Mouse (Mus musculus) testis, adult 2 months (tissue): ENCODE data around the gene Scarf1.

Experiments used
- CTCF ChIP-seq: fragments of 200-500 bp; IDR thresholded peaks from 2 replicates; pipeline ENCODE4 v1.5.1; 2012; ENCODE audit warnings: low read depth, mild to moderate bottlenecking, inconsistent platforms, low read length, moderate library complexity; ENCODE audit not compliant: control insufficient read depth, insufficient read depth, insufficient replicate concordance
- POLR2A ChIP-seq: fragments of 200-500 bp; IDR thresholded peaks from 2 replicates; pipeline ENCODE4 v1.6.1; 2012; ENCODE audit warnings: low read depth, mild to moderate bottlenecking, inconsistent platforms, low read length, moderate library complexity; ENCODE audit not compliant: control insufficient read depth

- TF ChIP-seq CTCF (no peak), POLR2A (no peak)
Measured at GRCm38 (mm10) chr11:75574378-75575123, 61.2 kb downstream of the Scarf1 start.
